Mouse (Mus musculus): ENCODE data around the gene L2hgdh.
A peak's percentile ranks its signal among the peaks of the same experiment; 100 is the strongest.

The L2hgdh gene

GRCm38 (mm10) chr12:69724711-69725460 lies at the start of gene L2hgdh, which contains the start of gene Atp5s:
TSS of gene L2hgdh (minus strand) at chr12:69724873.
TSS of gene Atp5s (plus strand) at chr12:69724950.
- peak; percentile 97 for DNase-seq (ENCODE audit: low spot score)

- DNase-seq (ENCODE audit: low spot score): no peak
These were observed 44.2 kb upstream of the L2hgdh start for GRCm38 (mm10) chr12:69768841-69769240.

- DNase-seq (ENCODE audit: low spot score): no peak
These were observed 43.0 kb upstream of the L2hgdh start for GRCm38 (mm10) chr12:69767476-69768258.

- DNase-seq (ENCODE audit: low spot score): no peak
These were observed 41.7 kb upstream of the L2hgdh start for GRCm38 (mm10) chr12:69766185-69766904.

GRCm38 (mm10) chr12:69765543-69765942 lies 40.9 kb upstream of the L2hgdh start:
- DNase-seq (ENCODE audit: low spot score): no peak

- DNase-seq (ENCODE audit: low spot score): no peak
These were observed 36.9 kb upstream of the L2hgdh start for GRCm38 (mm10) chr12:69761603-69762002.

- no peak for DNase-seq (ENCODE audit: low spot score)
These were observed 36.2 kb upstream of the L2hgdh start for GRCm38 (mm10) chr12:69760743-69761406.

GRCm38 (mm10) chr12:69760014-69760413 lies 35.3 kb upstream of the L2hgdh start:
- DNase-seq (ENCODE audit: low spot score): peak; percentile 44

GRCm38 (mm10) chr12:69759267-69759885 lies 34.7 kb upstream of the L2hgdh start:
- DNase-seq (ENCODE audit: low spot score): peak; percentile 89

- DNase-seq (ENCODE audit: low spot score): peak; percentile 66
These were observed 33.8 kb upstream of the L2hgdh start for GRCm38 (mm10) chr12:69758221-69759185.

GRCm38 (mm10) chr12:69757418-69758141 lies 32.9 kb upstream of the L2hgdh start:
- peak; percentile 95 for DNase-seq (ENCODE audit: low spot score)

- DNase-seq (ENCODE audit: low spot score): no peak
These were observed 31.3 kb upstream of the L2hgdh start for GRCm38 (mm10) chr12:69756015-69756414.

- DNase-seq (ENCODE audit: low spot score): no peak
These were observed 29.3 kb upstream of the L2hgdh start for GRCm38 (mm10) chr12:69753936-69754335.

GRCm38 (mm10) chr12:69751864-69752341 lies 27.2 kb upstream of the L2hgdh start:
- no peak for DNase-seq (ENCODE audit: low spot score)

- DNase-seq (ENCODE audit: low spot score): no peak
These were observed 19.5 kb upstream of the L2hgdh start for GRCm38 (mm10) chr12:69744138-69744537.

- no peak for DNase-seq (ENCODE audit: low spot score)
These were observed 17.3 kb upstream of the L2hgdh start for GRCm38 (mm10) chr12:69741965-69742364.

- peak; percentile 19 for DNase-seq (ENCODE audit: low spot score)
These were observed 9.2 kb upstream of the L2hgdh start for GRCm38 (mm10) chr12:69733923-69734322.

- DNase-seq (ENCODE audit: low spot score): peak; percentile 53
These were observed 8.8 kb upstream of the L2hgdh start for GRCm38 (mm10) chr12:69733518-69733917.

GRCm38 (mm10) chr12:69732221-69732620 lies 7.5 kb upstream of the L2hgdh start:
- DNase-seq (ENCODE audit: low spot score): no peak
